Comparison of ENCODE assay signal across 13 mouse cellular contexts in genomic region chr19:21370782-21371181, GRCm38 (mm10).
"Had no signal": no experiment of that assay in that cellular context is flagged by ENCODE, and none has a peak within 500 bp of the region (broad histone marks: within the 10 kb centered on the region; RNA-seq: fewer than 3 reads in every experiment).

No protein-coding gene starts in this region.

- H3K9ac ChIP-seq: intestine, embryonic 15.5 days; kidney, embryonic 15.5 days; limb, embryonic 15.5 days; liver, embryonic 12.5 days; lung, embryonic 15.5 days had no signal

- H3K27me3 ChIP-seq: intestine, embryonic 15.5 days; kidney, embryonic 15.5 days; limb, embryonic 15.5 days; liver, embryonic 12.5 days; lung, embryonic 15.5 days; megakaryocyte, embryonic 14.5 days had no signal

- DNase-seq: kidney, adult 18-20 months; kidney, postnatal 14 days; lung, postnatal 14 days; right cerebral cortex, adult 18-20 months; right cerebral cortex, postnatal 25 days; thymus, postnatal 14 days had no signal

- H3K27ac ChIP-seq: intestine, embryonic 15.5 days; kidney, embryonic 15.5 days; limb, embryonic 15.5 days; liver, embryonic 12.5 days; lung, embryonic 15.5 days; macrophage had no signal

- ATAC-seq: intestine, embryonic 15.5 days; liver, embryonic 12.5 days had no signal

- H3K9me3 ChIP-seq: intestine, embryonic 15.5 days; kidney, embryonic 15.5 days; limb, embryonic 15.5 days; liver, embryonic 12.5 days; lung, embryonic 15.5 days; megakaryocyte, embryonic 14.5 days had no signal

- H3K4me1 ChIP-seq: intestine, embryonic 15.5 days; kidney, embryonic 15.5 days; limb, embryonic 15.5 days; liver, embryonic 12.5 days; lung, embryonic 15.5 days had no signal

- H3K4me2 ChIP-seq: intestine, embryonic 15.5 days; kidney, embryonic 15.5 days; limb, embryonic 15.5 days; liver, embryonic 12.5 days; lung, embryonic 15.5 days had no signal

- H3K36me3 ChIP-seq: intestine, embryonic 15.5 days; kidney, embryonic 15.5 days; limb, embryonic 15.5 days; liver, embryonic 12.5 days; lung, embryonic 15.5 days had no signal

- H3K4me3 ChIP-seq: intestine, embryonic 15.5 days; kidney, embryonic 15.5 days; limb, embryonic 15.5 days; liver, embryonic 12.5 days; lung, embryonic 15.5 days; megakaryocyte, embryonic 14.5 days had no signal
